Mouse (Mus musculus): ENCODE measurements around the gene Snx30. TPM values are rescaled to one million over a fixed set of nuclear protein-coding genes. Genes with fewer than 3 reads are reported as not detected.
"Not testable (repeated sequence)": the region's sequence is repeated elsewhere in the genome, so short reads cannot be mapped to it uniquely, and the experiment has no call there.

The Snx30 gene
- total RNA-seq, 2 experiments from 2014 or later, result 13.2 to 14.0 TPM

DNA sequence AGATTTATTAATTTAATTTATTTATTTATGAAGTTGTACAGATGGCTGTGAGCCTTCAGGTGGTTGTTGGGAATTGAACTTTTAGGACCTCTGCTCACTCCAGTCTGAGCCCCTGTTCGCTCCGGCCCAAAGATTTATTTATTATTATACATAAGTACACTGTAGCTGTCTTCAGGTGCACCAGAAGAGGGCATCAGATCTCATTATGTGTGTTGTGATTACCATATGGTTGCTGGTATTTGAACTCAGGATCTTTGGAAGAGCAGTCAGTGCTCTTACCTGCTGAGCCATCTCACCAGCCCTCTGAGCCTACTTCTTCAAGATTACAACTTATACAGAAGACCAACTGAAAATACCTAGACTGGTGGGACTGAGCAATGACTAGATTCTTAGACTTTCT is 12.0 kb upstream of the Snx30 start:
- DNase-seq (ENCODE audit: low spot score in 2 of 2), result not testable (repeated sequence)

GRCm38 (mm10) chr4:59794116-59794515 is 11.5 kb upstream of the Snx30 start:
- no peak for DNase-seq (ENCODE audit: low spot score in 2 of 2)

GRCm38 (mm10) chr4:59795788-59796455 is 9.7 kb upstream of the Snx30 start:
- no peak for DNase-seq (ENCODE audit: low spot score in 2 of 2)

- DNase-seq (ENCODE audit: low spot score in 2 of 2), result no peak
Measured at GRCm38 (mm10) chr4:59800181-59800580, 5.5 kb upstream of the Snx30 start.

DNA sequence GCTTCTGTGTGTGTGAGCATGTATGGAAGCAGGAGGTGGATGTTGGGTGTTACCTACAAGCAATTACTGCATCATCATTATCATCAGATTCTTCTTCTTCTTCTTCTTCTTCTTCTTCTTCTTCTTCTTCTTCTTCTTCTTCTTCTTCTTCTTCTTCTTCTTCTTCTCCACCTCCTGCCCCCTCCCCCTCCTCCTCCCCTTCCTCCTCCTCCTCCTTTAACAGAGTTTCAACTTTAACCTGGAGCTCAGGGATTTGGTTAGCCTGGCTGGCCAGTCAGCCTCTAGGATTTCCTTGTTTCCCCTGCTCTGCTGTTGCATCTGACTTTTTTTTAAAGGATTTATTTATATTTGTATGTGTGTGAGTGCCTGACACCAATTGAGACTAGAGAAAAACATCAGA is 4.2 kb upstream of the Snx30 start, which contains the start of gene Inip:
Gene Inip (minus strand): TSS at position 101 of the 400 bp plus-strand sequence.
- DNase-seq (ENCODE audit: low spot score in 2 of 2), result no peak

GRCm38 (mm10) chr4:59802107-59802506 is 3.5 kb upstream of the Snx30 start:
- DNase-seq (ENCODE audit: low spot score in 2 of 2), result no peak

DNA sequence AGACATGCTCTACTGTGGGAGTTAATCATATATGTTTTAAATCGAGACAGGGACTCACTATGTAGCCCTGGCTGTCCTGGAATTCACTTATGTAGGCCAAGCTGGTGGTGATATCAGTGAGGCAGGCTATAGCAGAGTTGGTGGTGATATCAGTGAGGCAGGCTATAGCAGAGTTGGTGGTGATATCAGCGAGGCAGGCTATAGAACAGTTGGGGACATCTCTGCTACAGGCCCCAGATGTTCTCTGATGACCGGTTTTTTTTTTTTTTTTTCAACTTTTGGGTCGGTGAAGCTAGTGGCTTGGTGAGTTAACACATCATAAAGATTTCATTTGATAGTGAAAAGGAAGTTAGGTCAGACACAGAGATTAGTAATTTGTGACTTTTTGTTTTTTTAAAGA is 2.8 kb upstream of the Snx30 start:
- DNase-seq (ENCODE audit: low spot score in 2 of 2), result no peak

DNA sequence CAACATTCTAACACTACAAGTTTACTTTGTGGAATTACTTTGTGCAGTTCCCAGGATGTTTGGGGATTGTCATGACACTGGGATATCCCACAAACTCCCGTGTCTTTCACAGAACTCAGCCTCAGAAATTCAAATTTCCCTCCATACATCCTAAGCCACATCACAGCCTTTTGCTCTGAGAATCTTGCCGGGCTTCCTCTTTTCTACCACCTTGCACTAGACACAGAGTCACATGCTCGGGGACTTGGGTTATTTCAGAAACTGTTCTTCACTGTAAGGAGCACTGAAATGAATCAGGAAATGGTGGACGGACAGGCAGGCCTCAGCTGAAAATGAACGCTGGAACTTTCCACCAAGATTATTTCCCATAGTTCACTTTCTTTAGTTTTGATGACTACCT is 2.3 kb upstream of the Snx30 start:
- DNase-seq (ENCODE audit: low spot score in 2 of 2), result no peak

DNA sequence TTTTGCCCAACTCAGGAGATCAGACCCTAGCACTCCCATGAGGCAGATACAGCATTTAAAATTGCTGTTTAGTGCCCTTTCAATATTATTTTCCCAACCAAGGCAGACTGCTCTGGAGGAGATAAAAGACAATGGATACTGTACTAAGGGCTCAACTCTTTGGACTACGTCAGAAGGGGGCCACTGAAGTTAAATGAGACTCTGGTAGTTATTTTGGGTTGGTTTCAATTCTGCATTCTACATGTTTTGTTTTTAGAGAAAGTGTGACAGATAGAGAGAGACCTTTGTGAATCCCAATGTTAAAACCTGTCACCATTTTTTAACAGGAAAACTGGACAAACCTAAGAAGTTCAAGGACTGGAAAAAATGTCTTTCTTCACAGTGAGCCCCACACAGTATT is 886 bp upstream of the Snx30 start:
- DNase-seq (ENCODE audit: low spot score in 2 of 2), result no peak

GRCm38 (mm10) chr4:59805968-59806878 is 583 bp downstream of the Snx30 start:
- DNase-seq (ENCODE audit: low spot score in 2 of 2), result peak in 1 of 2 experiments; percentile 13

DNA sequence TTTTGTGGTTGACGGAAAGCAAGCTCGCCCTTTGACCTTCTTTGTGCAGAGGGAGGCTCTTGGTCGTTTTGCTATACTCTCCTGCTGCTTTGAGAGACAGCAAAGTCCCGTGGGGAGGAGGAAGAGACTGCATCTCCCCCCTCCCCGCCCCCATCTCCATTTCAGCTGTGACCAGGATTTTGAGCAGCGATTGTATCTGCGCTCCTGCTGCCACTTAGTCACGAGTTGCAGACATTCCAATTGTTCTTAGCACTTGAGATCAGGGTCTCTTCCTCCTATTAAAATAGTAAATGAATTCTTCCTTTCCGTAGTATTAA is 1.2 kb downstream of the Snx30 start:
- DNase-seq (ENCODE audit: low spot score in 2 of 2), result no peak

DNA sequence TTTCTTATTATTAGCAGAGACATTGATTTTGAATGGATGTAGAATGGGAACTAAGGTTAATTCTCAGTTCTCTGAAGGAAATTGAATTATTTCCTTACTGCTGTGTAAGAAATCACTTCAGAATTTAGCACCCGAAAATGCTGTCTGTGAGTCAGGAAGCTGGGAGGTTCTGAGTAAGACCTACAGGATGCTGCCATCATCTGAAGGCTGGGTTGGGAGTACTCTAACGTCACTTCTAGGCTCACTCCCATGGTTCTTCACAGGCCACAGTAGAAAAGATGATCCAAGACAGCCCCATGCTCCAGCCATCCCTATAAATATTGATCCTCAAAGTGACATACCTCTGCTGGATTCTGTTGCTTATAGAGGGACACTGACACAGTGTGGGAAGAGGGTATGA is 1.9 kb downstream of the Snx30 start:
- DNase-seq (ENCODE audit: low spot score in 2 of 2), result no peak

DNA sequence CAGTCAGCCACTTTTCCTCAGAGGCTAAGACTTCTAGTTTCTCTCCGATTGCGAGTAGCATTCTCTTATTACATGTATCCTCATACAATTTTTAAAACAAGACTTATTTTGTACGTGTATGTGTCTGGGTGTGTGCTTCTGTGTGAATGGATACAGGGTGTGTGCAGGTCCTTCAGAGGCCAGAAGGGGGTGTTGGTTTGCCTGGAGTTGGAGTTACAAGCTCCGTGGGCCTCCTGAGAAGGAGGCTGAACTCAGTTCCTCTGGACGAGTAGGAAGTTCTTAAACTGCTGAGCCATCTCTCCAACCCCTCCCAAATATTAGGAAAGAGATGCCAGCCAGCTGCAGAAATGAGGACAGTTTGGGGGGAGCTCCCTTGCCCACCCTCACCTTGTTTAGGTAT is 2.8 kb downstream of the Snx30 start:
- no peak for DNase-seq (ENCODE audit: low spot score in 2 of 2)

DNA sequence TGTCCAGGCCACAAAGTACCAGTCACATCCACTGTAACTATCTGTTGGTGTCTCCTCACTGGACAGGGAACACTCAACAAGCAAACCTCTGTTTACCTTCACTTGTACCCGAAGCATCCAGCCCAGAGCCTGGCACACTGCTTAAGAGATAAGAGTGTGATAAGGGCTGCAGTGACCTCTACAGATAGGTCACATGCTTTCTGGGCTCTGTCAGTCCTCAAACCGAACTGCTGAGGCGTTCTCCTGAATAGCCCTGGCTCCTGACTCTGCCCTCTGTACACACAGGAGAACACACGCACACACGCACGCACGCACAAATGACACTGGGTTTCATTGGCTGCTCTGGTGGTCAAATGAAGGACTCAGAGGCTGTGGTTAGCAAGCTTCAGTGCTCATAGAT is 8.5 kb downstream of the Snx30 start:
- DNase-seq (ENCODE audit: low spot score in 2 of 2), result no peak

- DNase-seq (ENCODE audit: low spot score in 2 of 2), result no peak
Measured at GRCm38 (mm10) chr4:59815121-59815810, 9.6 kb downstream of the Snx30 start.

GRCm38 (mm10) chr4:59816016-59816415 is 10.4 kb downstream of the Snx30 start:
- DNase-seq (ENCODE audit: low spot score in 2 of 2), result no peak

DNA sequence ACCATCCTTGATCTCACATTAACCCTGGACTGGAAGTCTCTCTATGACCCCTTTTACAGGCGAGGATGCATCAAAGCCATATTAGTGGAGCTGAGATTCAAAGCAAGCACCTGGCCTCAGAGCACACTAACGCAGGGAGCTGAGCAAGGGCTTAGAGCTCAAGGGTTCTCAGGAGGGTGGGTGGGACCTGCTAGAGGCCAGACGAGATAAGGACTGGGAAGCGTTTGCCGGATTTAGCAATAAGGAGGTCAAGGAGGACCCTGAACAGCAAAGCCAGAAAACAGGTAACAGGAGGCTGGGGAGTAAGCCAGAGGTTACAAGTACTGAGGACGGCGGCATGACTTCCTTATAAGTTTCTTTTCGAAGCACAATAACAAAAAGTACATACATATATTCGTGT is 10.8 kb downstream of the Snx30 start:
- DNase-seq (ENCODE audit: low spot score in 2 of 2), result no peak

- no peak for DNase-seq (ENCODE audit: low spot score in 2 of 2)
Measured at GRCm38 (mm10) chr4:59817790-59818189, 12.2 kb downstream of the Snx30 start.

- DNase-seq (ENCODE audit: low spot score in 2 of 2), result no peak
Measured at GRCm38 (mm10) chr4:59818498-59818897, 12.9 kb downstream of the Snx30 start.

GRCm38 (mm10) chr4:59819054-59819472 is 13.4 kb downstream of the Snx30 start:
- no peak for DNase-seq (ENCODE audit: low spot score in 2 of 2)

GRCm38 (mm10) chr4:59819477-59820022 is 13.9 kb downstream of the Snx30 start:
- no peak for DNase-seq (ENCODE audit: low spot score in 2 of 2)

DNA sequence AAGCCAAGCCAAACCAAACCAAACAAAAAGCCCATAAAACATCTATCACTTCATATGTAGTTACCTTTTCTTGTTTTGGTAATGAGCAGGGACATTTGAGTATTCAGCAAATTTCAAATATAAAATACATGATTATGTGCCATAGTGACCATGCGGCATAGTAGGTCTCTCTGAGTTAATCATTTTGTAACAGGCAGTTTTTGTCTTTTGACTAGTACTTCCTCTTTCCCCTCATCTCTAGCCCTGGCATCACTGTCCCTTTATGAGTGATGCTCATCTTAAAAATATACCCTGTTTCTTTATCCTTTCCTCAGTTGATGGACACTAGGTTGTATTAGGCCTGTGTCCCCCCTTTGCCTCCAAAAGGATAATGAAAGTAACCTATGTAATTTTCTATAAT is 15.9 kb downstream of the Snx30 start:
- no peak for DNase-seq (ENCODE audit: low spot score in 2 of 2)

Data from adrenal gland, postnatal 4 days (tissue).